Mouse (Mus musculus) kidney, postnatal 14 days (tissue): Measurements from ENCODE around the gene Adam15.

ENCODE experiments used
- DNase-seq: peaks from one replicate; pipeline ENCODE4 v3.0.0; 2022; ENCODE audit warnings: mixed read lengths

The Adam15 gene

GRCm38 (mm10) chr3:89349869-89350501 lies at the start of gene Adam15:
Gene Adam15, minus strand, starts transcription at chr3:89349996.
- peak; percentile 95 for DNase-seq

GRCm38 (mm10) chr3:89396654-89397005 lies 46.8 kb upstream of the Adam15 start:
- no peak for DNase-seq

GRCm38 (mm10) chr3:89395806-89396653 lies 46.2 kb upstream of the Adam15 start:
- DNase-seq: peak; percentile 80

GRCm38 (mm10) chr3:89395419-89395805 lies 45.6 kb upstream of the Adam15 start:
- DNase-seq: no peak

- peak; percentile 93 for DNase-seq
Measured at GRCm38 (mm10) chr3:89394894-89395256, 45.1 kb upstream of the Adam15 start.

GRCm38 (mm10) chr3:89394006-89394893 lies 44.5 kb upstream of the Adam15 start, which contains the start of gene Zbtb7b:
Gene Zbtb7b, minus strand, starts transcription at chr3:89394776.
- peak; percentile 93 for DNase-seq

GRCm38 (mm10) chr3:89393605-89394004 lies 43.8 kb upstream of the Adam15 start:
- DNase-seq: peak; percentile 99

GRCm38 (mm10) chr3:89392871-89393311 lies 43.1 kb upstream of the Adam15 start:
- peak; percentile 70 for DNase-seq

- DNase-seq: peak; percentile 85
Measured at GRCm38 (mm10) chr3:89391663-89392511, 42.1 kb upstream of the Adam15 start.

GRCm38 (mm10) chr3:89390699-89391662 lies 41.2 kb upstream of the Adam15 start:
- DNase-seq: peak; percentile 40

GRCm38 (mm10) chr3:89390111-89390515 lies 40.3 kb upstream of the Adam15 start:
- peak; percentile 47 for DNase-seq

- peak; percentile 42 for DNase-seq
Measured at GRCm38 (mm10) chr3:89388901-89389740, 39.3 kb upstream of the Adam15 start.

- DNase-seq: peak; percentile 68
Measured at GRCm38 (mm10) chr3:89388134-89388881, 38.5 kb upstream of the Adam15 start.

- DNase-seq: no peak
Measured at GRCm38 (mm10) chr3:89387632-89388031, 37.8 kb upstream of the Adam15 start.

GRCm38 (mm10) chr3:89386438-89387420 lies 36.9 kb upstream of the Adam15 start:
- no peak for DNase-seq

- DNase-seq: no peak
Measured at GRCm38 (mm10) chr3:89385451-89385850, 35.7 kb upstream of the Adam15 start.

- peak; percentile 16 for DNase-seq
Measured at GRCm38 (mm10) chr3:89384331-89385076, 34.7 kb upstream of the Adam15 start.
